Mouse (Mus musculus): ENCODE measurements at regions not wholly inside any gene's neighbourhood (a gene's known extent, or its start where the extent isn't known, plus 50 kb on each side); places are given as distances from the start of the nearest gene placed in this dataset.

GRCm38 (mm10) chr3:78782766-78783165 is 503.6 kb downstream of the Rapgef2 start:
- CTCF ChIA-PET: no interaction called here

- CTCF ChIA-PET: no interaction called here
Measured at GRCm38 (mm10) chr3:78755686-78756476, 530.4 kb downstream of the Rapgef2 start.

- CTCF ChIA-PET: no interaction called here
Measured at GRCm38 (mm10) chr3:78736111-78736510, 550.2 kb downstream of the Rapgef2 start.

GRCm38 (mm10) chr3:78716691-78717090 is 569.6 kb downstream of the Rapgef2 start:
- CTCF ChIA-PET: no interaction called here

- CTCF ChIA-PET: no interaction called here
Measured at GRCm38 (mm10) chr3:78707687-78708086, 578.6 kb downstream of the Rapgef2 start.

- CTCF ChIA-PET: no interaction called here
Measured at GRCm38 (mm10) chr3:78698936-78699335, 587.4 kb downstream of the Rapgef2 start.

GRCm38 (mm10) chr3:78691499-78691898 is 594.8 kb downstream of the Rapgef2 start:
- CTCF ChIA-PET: no interaction called here

- CTCF ChIA-PET: no interaction called here
Measured at GRCm38 (mm10) chr3:78677656-78678055, 608.7 kb downstream of the Rapgef2 start.

GRCm38 (mm10) chr3:78676806-78677205 is 609.5 kb downstream of the Rapgef2 start:
- CTCF ChIA-PET: no interaction called here

GRCm38 (mm10) chr3:78674529-78675187 is 611.7 kb downstream of the Rapgef2 start:
- CTCF ChIA-PET: no interaction called here

- CTCF ChIA-PET: no interaction called here
Measured at GRCm38 (mm10) chr3:78668050-78668449, 618.3 kb downstream of the Rapgef2 start.

- CTCF ChIA-PET: no interaction called here
Measured at GRCm38 (mm10) chr3:78667374-78668023, 618.8 kb downstream of the Rapgef2 start.

- CTCF ChIA-PET: no interaction called here
Measured at GRCm38 (mm10) chr3:78648115-78648514, 638.2 kb downstream of the Rapgef2 start.

GRCm38 (mm10) chr3:78635386-78635785 is 650.9 kb downstream of the Rapgef2 start:
- CTCF ChIA-PET: no interaction called here

- CTCF ChIA-PET: no interaction called here
Measured at GRCm38 (mm10) chr3:78618900-78619299, 667.4 kb downstream of the Rapgef2 start.

GRCm38 (mm10) chr3:78594718-78595236 is 691.5 kb downstream of the Rapgef2 start:
- CTCF ChIA-PET: no interaction called here

- CTCF ChIA-PET: no interaction called here
Measured at GRCm38 (mm10) chr3:78594305-78594704, 692.0 kb downstream of the Rapgef2 start.

GRCm38 (mm10) chr3:78586639-78587038 is 699.7 kb downstream of the Rapgef2 start:
- CTCF ChIA-PET: no interaction called here

GRCm38 (mm10) chr3:78581868-78582267 is 704.4 kb downstream of the Rapgef2 start:
- CTCF ChIA-PET: no interaction called here

GRCm38 (mm10) chr3:78581100-78581499 is 705.2 kb downstream of the Rapgef2 start:
- CTCF ChIA-PET: no interaction called here

GRCm38 (mm10) chr3:78575667-78576464 is 710.5 kb downstream of the Rapgef2 start:
- CTCF ChIA-PET: no interaction called here

GRCm38 (mm10) chr3:78574807-78575206 is 711.5 kb downstream of the Rapgef2 start:
- CTCF ChIA-PET: no interaction called here

All from spleen, embryonic (tissue).